Mouse (Mus musculus) ES-Bruce4 (cell line): ENCODE data around the gene Emp1.

Source experiments
- CTCF ChIP-seq: IDR thresholded peaks from one replicate; pipeline ENCODE4 v1.8.1; 2011; ENCODE audit warnings: low read depth, low read length
- EP300 ChIP-seq: IDR thresholded peaks from 2 replicates; pipeline ENCODE4 v1.6.1; 2011; ENCODE audit warnings: low read depth, low read length; ENCODE audit not compliant: insufficient read depth
- POLR2A ChIP-seq: IDR thresholded peaks from one replicate; pipeline ENCODE4 v1.8.1; 2011; ENCODE audit warnings: low read length; ENCODE audit not compliant: insufficient read depth

GRCm38 (mm10) chr6:135336376-135336775 is 26.0 kb upstream of the Emp1 start:
- TF ChIP-seq POLR2A: no peak
- no peak for TF ChIP-seq CTCF
- no peak for TF ChIP-seq EP300
